Mouse (Mus musculus): Measurements from ENCODE around the gene Atg4c.

GRCm38 (mm10) chr4:99238305-99238704, 44.6 kb downstream of the Atg4c start:
- TF ChIP-seq CTCF (IDR thresholded peaks at IDR 0.05): peak; percentile 48
- TF ChIP-seq EP300 (IDR thresholded peaks at IDR 0.05): no peak
